Mouse (Mus musculus): ENCODE results near the gene Anapc15. TPM values are rescaled to one million over a fixed set of nuclear protein-coding genes. Genes with fewer than 3 reads are reported as not detected.

The Anapc15 gene
- polyA plus RNA-seq, 1 experiment, result 85.0 TPM

GRCm38 (mm10) chr7:101875978-101876377, 12.5 kb downstream of the Anapc15 start:
- TF ChIP-seq MAX (IDR thresholded peaks at IDR 0.05), result no peak
- no peak for TF ChIP-seq CTCF (IDR thresholded peaks at IDR 0.05; ENCODE audit: control insufficient read depth, insufficient read depth, insufficient read length)
- no peak for TF ChIP-seq MYOG (IDR thresholded peaks at IDR 0.05; ENCODE audit: control insufficient read depth, extremely low read depth, insufficient read length)
- no peak for TF ChIP-seq FOSL1 (IDR thresholded peaks at IDR 0.05; ENCODE audit: insufficient read depth, low read length, poor library complexity, severe bottlenecking)
- TF ChIP-seq CEBPB (IDR thresholded peaks at IDR 0.05; ENCODE audit: low read depth), result no peak
- no peak for TF ChIP-seq MYOD1 (IDR thresholded peaks at IDR 0.05; ENCODE audit: control insufficient read depth, insufficient read length, low read depth)
- TF ChIP-seq USF1 (IDR thresholded peaks at IDR 0.05; ENCODE audit: low read depth), result no peak
- Histone ChIP-seq H3K79me3 (ENCODE audit: low read depth) (no peaks in the 10 kb centered on the region), H3K79me2 (ENCODE audit: control insufficient read depth, insufficient read depth) (no peaks in the 10 kb centered on the region), H3K4me3 (ENCODE audit: insufficient read depth, poor library complexity, severe bottlenecking) (no peak overlapping the region), H3ac (ENCODE audit: control insufficient read depth, insufficient read length, low read depth) (no peak overlapping the region), H3K36me3 (ENCODE audit: control insufficient read depth, insufficient read depth) (no peaks in the 10 kb centered on the region), H3K27me3 (ENCODE audit: control insufficient read depth, insufficient read depth, insufficient read length) (no peaks in the 10 kb centered on the region)

GRCm38 (mm10) chr7:101880855-101881254, 17.3 kb downstream of the Anapc15 start:
- no peaks in the 10 kb centered on the region for H3K36me3 ChIP-seq (ENCODE audit: control insufficient read depth, insufficient read depth)
- H3K27me3 ChIP-seq (ENCODE audit: control insufficient read depth, insufficient read depth, insufficient read length), result no peaks in the 10 kb centered on the region
- no peak overlapping the region for H3ac ChIP-seq (ENCODE audit: control insufficient read depth, insufficient read length, low read depth)
- no peaks in the 10 kb centered on the region for H3K79me3 ChIP-seq (ENCODE audit: low read depth)
- no peak overlapping the region for H3K4me3 ChIP-seq (ENCODE audit: insufficient read depth, poor library complexity, severe bottlenecking)
- H3K79me2 ChIP-seq (ENCODE audit: control insufficient read depth, insufficient read depth), result no peaks in the 10 kb centered on the region
- TF ChIP-seq CEBPB (IDR thresholded peaks at IDR 0.05; ENCODE audit: low read depth), result no peak
- TF ChIP-seq MYOG (IDR thresholded peaks at IDR 0.05; ENCODE audit: control insufficient read depth, extremely low read depth, insufficient read length), result no peak
- TF ChIP-seq CTCF (IDR thresholded peaks at IDR 0.05; ENCODE audit: control insufficient read depth, insufficient read depth, insufficient read length), result no peak
- no peak for TF ChIP-seq USF1 (IDR thresholded peaks at IDR 0.05; ENCODE audit: low read depth)
- TF ChIP-seq MAX (IDR thresholded peaks at IDR 0.05), result no peak
- no peak for TF ChIP-seq FOSL1 (IDR thresholded peaks at IDR 0.05; ENCODE audit: insufficient read depth, low read length, poor library complexity, severe bottlenecking)
- no peak for TF ChIP-seq MYOD1 (IDR thresholded peaks at IDR 0.05; ENCODE audit: control insufficient read depth, insufficient read length, low read depth)

- Histone ChIP-seq H3K4me3 (ENCODE audit: insufficient read depth, poor library complexity, severe bottlenecking) (no peak overlapping the region), H3K36me3 (ENCODE audit: control insufficient read depth, insufficient read depth) (no peaks in the 10 kb centered on the region), H3ac (ENCODE audit: control insufficient read depth, insufficient read length, low read depth) (no peak overlapping the region), H3K27me3 (ENCODE audit: control insufficient read depth, insufficient read depth, insufficient read length) (no peaks in the 10 kb centered on the region), H3K79me3 (ENCODE audit: low read depth) (no peaks in the 10 kb centered on the region), H3K79me2 (ENCODE audit: control insufficient read depth, insufficient read depth) (no peaks in the 10 kb centered on the region)
- TF ChIP-seq MYOD1 (IDR thresholded peaks at IDR 0.05; ENCODE audit: control insufficient read depth, insufficient read length, low read depth) (no peak), CTCF (IDR thresholded peaks at IDR 0.05; ENCODE audit: control insufficient read depth, insufficient read depth, insufficient read length) (no peak), MYOG (IDR thresholded peaks at IDR 0.05; ENCODE audit: control insufficient read depth, extremely low read depth, insufficient read length) (no peak), CEBPB (IDR thresholded peaks at IDR 0.05; ENCODE audit: low read depth) (no peak), FOSL1 (IDR thresholded peaks at IDR 0.05; ENCODE audit: insufficient read depth, low read length, poor library complexity, severe bottlenecking) (no peak), MAX (IDR thresholded peaks at IDR 0.05) (no peak), USF1 (IDR thresholded peaks at IDR 0.05; ENCODE audit: low read depth) (no peak)
Measured at GRCm38 (mm10) chr7:101882413-101883154, 19.1 kb downstream of the Anapc15 start.

- Histone ChIP-seq H3K36me3 (ENCODE audit: control insufficient read depth, insufficient read depth) (no peaks in the 10 kb centered on the region), H3K4me3 (ENCODE audit: insufficient read depth, poor library complexity, severe bottlenecking) (no peak overlapping the region), H3K79me3 (ENCODE audit: low read depth) (no peaks in the 10 kb centered on the region), H3K79me2 (ENCODE audit: control insufficient read depth, insufficient read depth) (no peaks in the 10 kb centered on the region), H3K27me3 (ENCODE audit: control insufficient read depth, insufficient read depth, insufficient read length) (no peaks in the 10 kb centered on the region), H3ac (ENCODE audit: control insufficient read depth, insufficient read length, low read depth) (no peak overlapping the region)
- no peak for TF ChIP-seq CEBPB (IDR thresholded peaks at IDR 0.05; ENCODE audit: low read depth)
- no peak for TF ChIP-seq MYOG (IDR thresholded peaks at IDR 0.05; ENCODE audit: control insufficient read depth, extremely low read depth, insufficient read length)
- no peak for TF ChIP-seq MYOD1 (IDR thresholded peaks at IDR 0.05; ENCODE audit: control insufficient read depth, insufficient read length, low read depth)
- TF ChIP-seq MAX (IDR thresholded peaks at IDR 0.05), result no peak
- no peak for TF ChIP-seq CTCF (IDR thresholded peaks at IDR 0.05; ENCODE audit: control insufficient read depth, insufficient read depth, insufficient read length)
- TF ChIP-seq FOSL1 (IDR thresholded peaks at IDR 0.05; ENCODE audit: insufficient read depth, low read length, poor library complexity, severe bottlenecking), result no peak
- TF ChIP-seq USF1 (IDR thresholded peaks at IDR 0.05; ENCODE audit: low read depth), result no peak
Measured at GRCm38 (mm10) chr7:101884160-101884559, 20.6 kb downstream of the Anapc15 start.

GRCm38 (mm10) chr7:101886274-101886673, 22.8 kb downstream of the Anapc15 start:
- H3K79me3 ChIP-seq (ENCODE audit: low read depth), result no peaks in the 10 kb centered on the region
- no peak for TF ChIP-seq MAX (IDR thresholded peaks at IDR 0.05)
- no peak overlapping the region for H3K4me3 ChIP-seq (ENCODE audit: insufficient read depth, poor library complexity, severe bottlenecking)
- no peaks in the 10 kb centered on the region for H3K36me3 ChIP-seq (ENCODE audit: control insufficient read depth, insufficient read depth)
- no peaks in the 10 kb centered on the region for H3K27me3 ChIP-seq (ENCODE audit: control insufficient read depth, insufficient read depth, insufficient read length)
- no peak overlapping the region for H3ac ChIP-seq (ENCODE audit: control insufficient read depth, insufficient read length, low read depth)
- H3K79me2 ChIP-seq (ENCODE audit: control insufficient read depth, insufficient read depth), result no peaks in the 10 kb centered on the region

- Histone ChIP-seq H3K4me3 (ENCODE audit: insufficient read depth, poor library complexity, severe bottlenecking) (no peak overlapping the region), H3K79me2 (ENCODE audit: control insufficient read depth, insufficient read depth) (no peaks in the 10 kb centered on the region), H3K27me3 (ENCODE audit: control insufficient read depth, insufficient read depth, insufficient read length) (no peaks in the 10 kb centered on the region), H3K79me3 (ENCODE audit: low read depth) (no peaks in the 10 kb centered on the region), H3K36me3 (ENCODE audit: control insufficient read depth, insufficient read depth) (no peaks in the 10 kb centered on the region), H3ac (ENCODE audit: control insufficient read depth, insufficient read length, low read depth) (no peak overlapping the region)
- TF ChIP-seq CEBPB (IDR thresholded peaks at IDR 0.05; ENCODE audit: low read depth) (no peak), FOSL1 (IDR thresholded peaks at IDR 0.05; ENCODE audit: insufficient read depth, low read length, poor library complexity, severe bottlenecking) (no peak), USF1 (IDR thresholded peaks at IDR 0.05; ENCODE audit: low read depth) (no peak), MYOD1 (IDR thresholded peaks at IDR 0.05; ENCODE audit: control insufficient read depth, insufficient read length, low read depth) (no peak), MYOG (IDR thresholded peaks at IDR 0.05; ENCODE audit: control insufficient read depth, extremely low read depth, insufficient read length) (no peak), CTCF (IDR thresholded peaks at IDR 0.05; ENCODE audit: control insufficient read depth, insufficient read depth, insufficient read length) (no peak), MAX (IDR thresholded peaks at IDR 0.05) (no peak)
Measured at GRCm38 (mm10) chr7:101888460-101888859, 24.9 kb downstream of the Anapc15 start.

All from C2C12 (cell line).